Mouse (Mus musculus) adrenal gland, adult (tissue): Measurements from ENCODE around the gene Hes5.

ENCODE experiments used
- DNase-seq, 2 experiments: peaks; one replicate each; pipeline ENCODE4 v3.0.0; 2022 to 2023; ENCODE audit warnings: low spot score in 1 of 2; ENCODE audit not compliant: inconsistent age in 2 of 2

Gene Hes5

DNA sequence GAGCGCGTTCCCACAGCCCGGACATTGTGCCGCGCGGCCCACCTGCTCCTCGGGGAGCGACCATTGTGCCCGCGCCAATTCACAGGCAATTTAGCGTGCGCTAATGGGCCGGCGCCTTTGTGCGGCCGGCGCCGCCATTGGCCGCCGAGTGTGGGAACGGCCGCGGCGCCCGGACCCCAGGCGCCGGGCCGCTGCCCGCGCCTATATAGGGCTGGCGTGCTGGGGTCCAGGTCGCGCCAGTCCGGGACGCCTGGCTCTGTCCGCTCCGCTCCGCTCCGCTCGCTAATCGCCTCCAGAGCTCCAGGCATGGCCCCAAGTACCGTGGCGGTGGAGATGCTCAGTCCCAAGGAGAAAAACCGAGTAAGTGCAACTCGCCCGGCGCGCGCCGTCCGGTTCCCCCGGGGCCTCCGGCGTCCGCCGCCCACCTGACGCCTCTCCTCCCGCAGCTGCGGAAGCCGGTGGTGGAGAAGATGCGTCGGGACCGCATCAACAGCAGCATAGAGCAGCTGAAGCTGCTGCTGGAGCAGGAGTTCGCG, at the start of gene Hes5:
Gene Hes5 (plus strand): TSS at position 234 of the 536 bp plus-strand sequence.
- no peak for DNase-seq

DNA sequence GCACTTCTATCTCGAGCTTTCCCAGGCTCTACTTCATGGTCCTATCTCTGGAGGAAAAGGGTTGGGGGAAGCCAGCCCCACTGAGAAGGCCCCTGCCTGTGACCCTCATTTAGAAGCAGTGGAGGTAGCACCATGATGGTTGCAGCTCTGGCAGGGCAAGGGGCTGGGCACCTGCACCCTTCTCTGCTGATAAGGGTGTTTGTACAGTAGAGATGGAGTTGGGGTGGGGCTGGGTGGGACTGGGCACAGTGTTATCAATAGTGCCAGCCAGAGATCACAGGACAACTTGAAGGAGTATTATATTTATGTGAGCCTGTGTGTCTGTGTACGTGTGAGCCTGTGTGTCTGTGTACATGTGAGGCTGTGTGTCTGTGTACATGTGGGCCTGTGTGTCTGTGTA, 49.1 kb upstream of the Hes5 start:
- no peak for DNase-seq

GRCm38 (mm10) chr4:154913845-154914244, 46.9 kb upstream of the Hes5 start:
- no peak for DNase-seq

- DNase-seq: no peak
Measured at GRCm38 (mm10) chr4:154914252-154914651, 46.5 kb upstream of the Hes5 start.

- DNase-seq: no peak
Measured at GRCm38 (mm10) chr4:154914707-154915106, 46.0 kb upstream of the Hes5 start.

GRCm38 (mm10) chr4:154915286-154915685, 45.4 kb upstream of the Hes5 start:
- DNase-seq: no peak

DNA sequence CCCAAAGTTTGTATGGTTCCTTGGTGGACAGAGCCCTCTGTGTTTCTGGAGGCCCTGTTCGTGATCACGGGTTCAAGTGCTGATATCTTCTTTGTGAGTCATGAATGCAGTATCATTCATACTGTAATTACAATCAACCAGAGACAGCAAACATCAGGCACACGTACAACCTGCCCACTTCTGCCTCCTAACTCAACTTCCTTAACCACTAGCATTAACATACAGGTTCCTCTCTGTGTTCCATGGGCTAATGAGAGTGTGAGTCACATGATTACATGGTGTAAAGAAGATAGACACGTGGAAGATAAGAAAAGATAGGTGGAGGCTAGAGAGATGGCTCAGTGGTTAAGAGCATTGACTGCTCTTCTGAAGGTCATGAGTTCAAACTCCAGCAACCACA, 44.1 kb upstream of the Hes5 start:
- no peak for DNase-seq

- no peak for DNase-seq
Measured at GRCm38 (mm10) chr4:154922291-154922690, 38.4 kb upstream of the Hes5 start.

DNA sequence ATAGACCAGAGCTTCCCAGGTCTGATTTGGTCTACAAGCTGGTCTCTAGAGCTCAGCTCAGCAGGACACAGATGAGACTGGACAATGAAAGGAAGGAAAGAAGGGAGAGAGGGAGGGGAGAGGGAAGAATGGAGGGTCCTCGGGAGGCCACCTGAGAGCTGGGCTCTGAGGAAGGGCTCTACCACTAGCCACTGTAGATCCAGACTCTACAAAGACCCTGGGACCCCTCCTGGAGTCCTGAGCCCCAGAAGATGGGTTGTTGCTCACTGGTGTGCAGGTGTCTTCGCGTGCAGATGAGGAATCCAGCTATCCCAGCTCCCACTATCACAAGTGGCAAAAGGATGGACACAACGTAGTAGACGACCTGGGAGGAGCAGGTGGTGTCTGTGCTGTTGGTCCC, 37.8 kb upstream of the Hes5 start:
- no peak for DNase-seq

GRCm38 (mm10) chr4:154925413-154925812, 35.3 kb upstream of the Hes5 start:
- DNase-seq: peak in 1 of 2 experiments; percentile 64

GRCm38 (mm10) chr4:154926969-154927898, 33.5 kb upstream of the Hes5 start:
- peak in 1 of 2 experiments; percentile 44 for DNase-seq

GRCm38 (mm10) chr4:154927899-154928337, 32.8 kb upstream of the Hes5 start:
- peak in 1 of 2 experiments; percentile 70 for DNase-seq

GRCm38 (mm10) chr4:154928395-154929087, 32.2 kb upstream of the Hes5 start, which contains the start of gene Tnfrsf14:
Tnfrsf14 (minus strand) TSS chr4:154928563.
- no peak for DNase-seq

DNA sequence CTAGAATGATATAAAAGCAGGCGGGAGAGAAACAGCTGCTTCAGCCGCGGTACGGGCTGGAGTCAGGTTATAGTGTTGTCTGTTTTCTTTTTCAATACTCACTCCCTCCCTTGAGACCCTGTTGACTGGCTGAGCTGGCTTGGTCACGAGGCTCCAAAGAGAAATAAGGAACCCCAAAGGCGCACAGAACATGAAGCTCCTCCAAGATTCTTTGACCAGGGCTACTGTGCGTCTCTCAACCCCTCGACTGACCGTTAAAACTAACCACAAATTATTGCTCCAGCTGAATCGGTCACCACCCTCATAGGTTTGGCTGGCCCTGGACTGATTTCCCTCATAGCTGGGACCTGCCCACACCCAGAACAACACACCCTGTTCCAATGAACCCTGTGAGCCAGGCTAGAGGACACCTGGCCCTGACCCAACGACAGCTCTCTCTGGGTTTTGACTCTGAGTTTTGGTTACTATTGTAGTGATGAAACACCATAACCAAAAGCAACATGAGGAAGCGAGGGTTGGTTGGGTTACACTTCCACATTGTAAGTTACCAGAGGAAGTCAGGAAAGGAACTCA, 31.5 kb upstream of the Hes5 start:
- peak in 1 of 2 experiments; percentile 59 for DNase-seq

DNA sequence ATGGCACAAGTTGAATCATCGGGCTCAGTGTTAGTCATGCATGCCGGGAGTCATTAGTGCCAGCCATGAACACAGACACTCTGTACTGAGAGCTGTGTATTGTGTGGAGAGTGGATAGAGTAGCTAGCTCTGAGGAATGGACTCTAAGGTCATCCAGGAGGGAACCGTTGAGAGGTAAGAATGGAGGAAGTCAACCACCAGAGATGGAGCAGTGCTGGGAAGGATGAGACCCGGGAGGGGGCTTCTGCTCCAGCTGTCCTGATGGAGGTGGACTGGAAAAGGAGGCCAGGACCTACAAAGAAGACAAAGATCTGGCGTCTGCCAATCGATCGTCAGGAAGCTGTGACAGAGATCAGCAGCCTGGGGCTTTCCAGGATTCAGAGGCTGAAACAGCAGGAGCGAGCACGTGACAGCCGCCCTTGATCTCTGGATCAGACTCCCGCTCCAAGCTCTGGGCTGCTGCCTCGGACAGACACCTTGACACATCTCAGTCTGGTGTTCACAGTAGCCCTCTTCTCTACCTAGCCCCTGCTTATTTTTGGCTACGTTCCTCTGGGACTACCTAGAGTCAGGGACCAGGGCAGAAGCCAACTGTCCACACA, 27.3 kb upstream of the Hes5 start:
- peak; percentile 36 to 76 for DNase-seq

GRCm38 (mm10) chr4:154934800-154935199, 25.9 kb upstream of the Hes5 start:
- DNase-seq: peak in 1 of 2 experiments; percentile 51

GRCm38 (mm10) chr4:154935788-154936187, 24.9 kb upstream of the Hes5 start:
- no peak for DNase-seq

DNA sequence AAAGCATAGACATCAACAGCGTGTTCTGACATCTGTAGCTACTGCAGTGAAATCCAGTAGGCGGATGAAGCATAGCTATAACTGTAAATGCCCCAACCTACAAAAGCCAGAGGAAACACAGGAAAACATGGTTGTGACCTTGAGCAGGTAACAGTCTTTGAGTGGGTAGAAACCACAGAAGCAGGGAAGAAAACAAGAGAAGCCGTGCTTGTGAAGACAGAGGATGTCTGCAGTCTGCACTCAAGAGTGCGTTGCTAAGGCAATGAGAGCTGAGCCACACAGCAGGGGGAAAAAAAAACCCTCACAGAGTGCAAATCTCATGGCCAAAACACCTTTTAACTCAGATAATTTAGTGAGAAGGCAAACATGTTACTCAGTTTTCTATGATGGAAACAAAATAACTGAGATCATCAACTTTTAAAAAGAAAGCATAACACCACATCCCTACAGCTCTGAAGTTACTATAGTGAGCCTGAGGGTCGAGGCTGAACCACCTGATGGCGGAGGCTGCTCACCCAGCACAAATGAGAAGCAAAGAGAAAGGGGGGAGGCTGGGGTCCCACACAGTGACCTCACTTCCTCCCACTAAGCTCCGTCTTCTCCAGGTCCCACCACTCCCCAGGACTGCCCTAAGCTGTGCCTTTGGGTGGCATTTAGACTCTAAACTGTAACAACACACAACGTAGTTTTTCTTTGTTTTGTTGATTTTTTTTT, 24.0 kb upstream of the Hes5 start:
- DNase-seq: no peak

GRCm38 (mm10) chr4:154937746-154938145, 23.0 kb upstream of the Hes5 start:
- DNase-seq: no peak

DNA sequence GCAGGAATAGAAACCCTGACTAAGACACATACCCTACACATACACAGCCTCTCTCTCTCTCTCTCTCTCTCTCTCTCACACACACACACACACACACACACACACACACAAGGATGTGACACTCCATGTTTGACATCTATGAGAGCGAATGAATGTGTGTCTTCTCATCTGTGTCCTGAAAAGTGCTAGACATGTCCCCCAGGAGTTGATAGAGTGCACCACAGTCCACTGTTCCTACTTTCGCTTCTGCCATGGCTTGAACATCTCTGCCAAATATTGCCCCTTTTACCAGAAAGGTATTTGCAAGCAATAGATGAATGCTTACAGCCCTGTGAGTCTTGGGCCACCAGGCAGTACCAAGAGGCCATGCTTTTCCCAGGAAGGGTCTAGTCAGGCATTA, 20.6 kb upstream of the Hes5 start:
- no peak for DNase-seq
